8 mouse cellular contexts compared by ENCODE assay signal in genomic region chr5:107268121-107269005, GRCm38 (mm10). TPM values are rescaled to one million over a fixed set of nuclear protein-coding genes. Genes with fewer than 3 reads are reported as not detected.
DNase-seq lines count a peak whose midpoint lies in the region; ATAC-seq lines count a peak whose summit lies in the region.

No protein-coding gene starts in this region.

- H3K27me3 ChIP-seq in embryonic facial prominence, embryonic 10.5 days (replicated peaks; ENCODE audit: low read depth, poor library complexity, severe bottlenecking) = no peaks in the 10 kb centered on the region
- H3K27me3 ChIP-seq in hindbrain, embryonic 11.5 days (ENCODE audit: control insufficient read depth, insufficient read depth, low read length) = no peaks in the 10 kb centered on the region
- peaks cover 17% of the 10 kb centered on the region for H3K27me3 ChIP-seq in midbrain, embryonic 12.5 days

- 39% methylated on average over 16 of the region's 16 CpGs for WGBS in embryonic facial prominence, embryonic 10.5 days
- WGBS in hindbrain, embryonic 11.5 days = 49% methylated on average over 16 of the region's 16 CpGs
- 37% methylated on average over 16 of the region's 16 CpGs for WGBS in midbrain, embryonic 12.5 days

- H3K9me3 ChIP-seq in embryonic facial prominence, embryonic 10.5 days = no peaks in the 10 kb centered on the region
- H3K9me3 ChIP-seq in hindbrain, embryonic 11.5 days (ENCODE audit: control insufficient read depth, low read length) = no peaks in the 10 kb centered on the region
- no peaks in the 10 kb centered on the region for H3K9me3 ChIP-seq in midbrain, embryonic 12.5 days

- peak overlapping the region; percentile 81 for H3K27ac ChIP-seq in embryonic facial prominence, embryonic 10.5 days (replicated peaks)
- H3K27ac ChIP-seq in hindbrain, embryonic 11.5 days (ENCODE audit: low read depth, low read length) = no peak overlapping the region
- H3K27ac ChIP-seq in midbrain, embryonic 12.5 days (replicated peaks) = no peak overlapping the region

- peak; percentile 39 for DNase-seq in kidney, adult 11 months
- DNase-seq in kidney, adult 18-20 months = no peak
- peak; percentile 39 for DNase-seq in embryonic facial prominence, embryonic 10.5 days (ENCODE audit: low spot score)
- peak; percentile 21 for DNase-seq in hindbrain, embryonic 11.5 days (ENCODE audit: low spot score)
- no peak for DNase-seq in urinary bladder, postnatal 14 days (ENCODE audit: low spot score)
- no peak for DNase-seq in urinary bladder, postnatal 4 days (ENCODE audit: low spot score in 2 of 2)

- H3K4me1 ChIP-seq in embryonic facial prominence, embryonic 10.5 days = peaks cover 51% of the 10 kb centered on the region
- H3K4me1 ChIP-seq in hindbrain, embryonic 11.5 days (replicated peaks; ENCODE audit: control insufficient read depth, insufficient read depth, low read length) = 0 out of 2 replicates have a peak, but pooled peaks cover 2% of the 10 kb centered on the region
- H3K4me1 ChIP-seq in midbrain, embryonic 12.5 days = peaks cover 18% of the 10 kb centered on the region

- ATAC-seq in hindbrain, embryonic 11.5 days (ENCODE audit: low FRiP score) = no peak
- ATAC-seq in midbrain, embryonic 12.5 days (ENCODE audit: low FRiP score, low read depth) = no peak
- no peak for ATAC-seq in megakaryocyte-erythroid progenitor cell, adult 5-6 weeks (replicated peaks; ENCODE audit: low FRiP score, low TSS enrichment, poor library complexity, severe bottlenecking)

- H3K36me3 ChIP-seq in embryonic facial prominence, embryonic 10.5 days (replicated peaks) = no peaks in the 10 kb centered on the region; the same call in 1 of the 2 replicates
- H3K36me3 ChIP-seq in hindbrain, embryonic 11.5 days (ENCODE audit: control insufficient read depth, insufficient read depth, low read length) = no peaks in the 10 kb centered on the region
- H3K36me3 ChIP-seq in midbrain, embryonic 12.5 days = no peaks in the 10 kb centered on the region

- peak overlapping the region; percentile 33; the same call in 1 of the 2 replicates for H3K4me3 ChIP-seq in embryonic facial prominence, embryonic 10.5 days
- no peak overlapping the region for H3K4me3 ChIP-seq in hindbrain, embryonic 11.5 days (ENCODE audit: low read depth, low read length)
- no peak overlapping the region for H3K4me3 ChIP-seq in midbrain, embryonic 12.5 days

- no peak overlapping the region for H3K4me2 ChIP-seq in hindbrain, embryonic 11.5 days (replicated peaks; ENCODE audit: low read depth, low read length)
- H3K4me2 ChIP-seq in midbrain, embryonic 12.5 days (replicated peaks) = peak overlapping the region; percentile 19; the same call in 1 of the 2 replicates

- no peak overlapping the region for H3K9ac ChIP-seq in hindbrain, embryonic 11.5 days (ENCODE audit: low read depth, low read length)
- H3K9ac ChIP-seq in midbrain, embryonic 12.5 days (replicated peaks) = no peak overlapping the region

RNA-seq across cellular contexts. Expression of gene Tgfbr3, which starts 21.1 kb away (rescaled TPM):
- polyA plus RNA-seq in embryonic facial prominence, embryonic 10.5 days (2016; fragmentation: Nextera tagmentation; extraction: Ambion mirVana) = 9.4 and 9.8 TPM in 2 replicates
- polyA plus RNA-seq in hindbrain, embryonic 11.5 days (2014; fragmentation: Nextera tagmentation; extraction: Ambion mirVana) = 7.5 and 9.6 TPM in 2 replicates
- 7.8 and 10.3 TPM in 2 replicates for polyA plus RNA-seq in midbrain, embryonic 12.5 days (2016; fragmentation: Nextera tagmentation; extraction: Ambion mirVana)
- 28.8 and 36.5 TPM in 2 replicates for total RNA-seq in megakaryocyte-erythroid progenitor cell, adult 5-6 weeks (2014; fragmentation: Nextera tagmentation)
- 25.6 and 35.5 TPM in 2 replicates for total RNA-seq in megakaryocyte-erythroid progenitor cell, adult 5-6 weeks (2017)

Comparison
In these comparisons a context has a peak if more than half of its experiments do, and no peak if none do; other contexts are left out.
1. DNase-seq: peak in kidney, adult 11 months (single experiment), embryonic facial prominence, embryonic 10.5 days (single experiment) and hindbrain, embryonic 11.5 days (single experiment); none in kidney, adult 18-20 months (single experiment), urinary bladder, postnatal 14 days (single experiment) and urinary bladder, postnatal 4 days (0 of 2).